Mouse (Mus musculus): Measurements from ENCODE around the gene Nr1d1. TPM values are rescaled to one million over a fixed set of nuclear protein-coding genes. Genes with fewer than 3 reads are reported as not detected.

Nr1d1 gene
- total and polyA plus RNA-seq, 3 experiments = 0.17 to 1.4 (median 0.25) TPM

DNA sequence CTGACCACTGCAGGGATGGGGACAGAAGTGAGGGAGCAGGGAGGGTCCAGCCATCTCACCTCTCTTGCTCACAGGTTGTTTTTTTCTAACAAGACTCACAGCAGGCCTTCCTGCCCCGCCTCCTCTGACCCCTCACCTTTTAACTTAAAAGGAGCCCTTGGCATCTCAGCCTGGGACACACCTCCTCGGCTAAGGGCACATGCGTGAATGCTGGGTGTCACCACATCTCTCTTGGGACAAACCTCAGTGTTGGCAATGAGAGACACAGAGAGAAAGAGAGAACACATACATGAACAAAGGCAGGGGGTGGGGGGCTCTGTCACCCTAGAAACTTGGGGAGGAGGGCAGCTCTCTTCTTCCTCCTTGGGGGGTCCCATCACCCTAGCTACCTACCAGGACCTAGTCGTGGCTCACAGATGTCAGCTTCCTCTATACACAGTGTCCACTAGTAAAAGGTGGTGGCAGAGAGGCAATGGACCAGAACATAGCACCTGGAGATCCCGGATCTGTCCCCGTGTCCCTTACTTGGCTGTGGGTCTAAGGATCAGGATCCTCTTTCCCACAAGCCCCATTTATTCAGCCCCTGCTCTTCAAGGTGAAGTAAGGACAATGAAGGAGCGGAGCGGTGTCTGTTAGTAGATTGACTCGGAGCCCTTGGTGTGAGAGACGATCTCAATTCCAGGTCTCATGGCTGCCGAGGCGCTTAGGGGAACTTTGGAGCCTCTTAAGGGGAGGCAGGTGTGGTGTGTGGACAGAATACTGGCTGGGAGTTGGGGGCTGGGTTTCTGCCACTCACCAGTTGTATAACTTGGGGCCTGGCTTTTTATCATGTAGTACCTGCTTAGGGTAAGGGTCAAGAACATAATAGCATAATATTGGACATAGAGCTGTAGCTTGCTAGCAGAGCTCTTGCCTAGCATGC lies 28.9 kb downstream of the Nr1d1 start:
- TF ChIP-seq BHLHE40 (IDR thresholded peaks at IDR 0.05; ENCODE audit: low read depth, low read length) (peak; percentile 20; the same call in 1 of the 2 replicates), HCFC1 (IDR thresholded peaks at IDR 0.05; ENCODE audit: low read depth, low read length) (no peak)
- Histone ChIP-seq H3K9ac (ENCODE audit: insufficient read depth, low read depth) (no peak overlapping the region), H3K4me2 (ENCODE audit: insufficient read depth, low read depth, poor library complexity, severe bottlenecking) (no peak overlapping the region), H3K4me3 (replicated peaks in 1 of 3; ENCODE audit: low read depth in 2 of 3, low read length in 2 of 3, poor library complexity in 1 of 3) (no peak overlapping the region), H3K27me3 (replicated peaks) (peaks cover 48% of the 10 kb centered on the region), H3K79me2 (replicated peaks; ENCODE audit: control insufficient read depth, extremely low read depth, insufficient read depth, poor library complexity, severe bottlenecking) (no peaks in the 10 kb centered on the region), H3K36me3 (replicated peaks in 1 of 2; ENCODE audit: control insufficient read depth in 1 of 2, insufficient read depth in 1 of 2, low read length in 1 of 2) (no peaks in the 10 kb centered on the region), H3K9me3 (replicated peaks; ENCODE audit: low read length) (no peaks in the 10 kb centered on the region), H3K27ac (ENCODE audit: insufficient read depth, low read depth) (no peak overlapping the region), H3K4me1 (ENCODE audit: control insufficient read depth in 1 of 2, insufficient read depth in 2 of 2) (peaks cover 35 to 39% of the 10 kb centered on the region in 2 experiments)
- DNase-seq (ENCODE audit: extremely low read depth) = no peak
- in situ Hi-C loops (cut with MboI; ENCODE audit: low pct_ligation_motif_present, low pct_unique_long_range_greater_than_20kb, low sequenced_read_pairs) = loop anchor here (5.0 kb wide), 1 partner anchor 36 kb away; no protein-coding TSS in a partner anchor
- dilution Hi-C loops (cut with MboI; ENCODE audit: extremely low pct_ligation_motif_present, extremely low pct_unique_long_range_greater_than_20kb, low sequenced_read_pairs) = no loop called here

DNA sequence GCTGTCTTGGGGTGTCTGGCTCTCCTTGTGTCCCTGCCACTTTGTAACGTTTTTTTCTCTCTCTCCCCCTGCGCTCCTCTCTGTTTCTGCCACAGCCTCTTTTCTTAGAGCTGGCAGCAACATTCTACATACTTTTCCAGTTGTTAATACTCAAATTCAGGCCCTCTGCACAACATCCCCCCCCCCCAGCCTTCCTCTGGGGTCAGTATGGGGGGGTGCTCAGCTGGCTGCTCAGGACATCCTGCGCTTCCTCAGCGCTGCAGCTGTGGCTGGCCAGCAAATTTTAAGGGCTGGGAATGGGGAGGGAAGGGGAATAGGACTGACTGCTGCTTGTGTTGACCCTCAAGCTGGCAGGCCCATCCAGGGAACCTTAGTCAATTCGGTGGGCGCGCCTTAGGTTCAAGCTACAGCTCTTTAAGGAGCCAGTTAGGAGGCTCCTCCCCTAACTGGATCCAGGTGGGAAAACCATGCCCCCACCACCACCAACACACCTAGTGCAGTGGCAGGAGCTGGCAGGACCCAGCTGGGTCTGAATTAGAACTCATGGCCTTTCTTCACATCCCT lies 30.6 kb downstream of the Nr1d1 start:
- Histone ChIP-seq H3K79me2 (replicated peaks; ENCODE audit: control insufficient read depth, extremely low read depth, insufficient read depth, poor library complexity, severe bottlenecking) (no peaks in the 10 kb centered on the region), H3K4me2 (ENCODE audit: insufficient read depth, low read depth, poor library complexity, severe bottlenecking) (no peak overlapping the region), H3K9me3 (replicated peaks; ENCODE audit: low read length) (no peaks in the 10 kb centered on the region), H3K36me3 (replicated peaks in 1 of 2; ENCODE audit: control insufficient read depth in 1 of 2, insufficient read depth in 1 of 2, low read length in 1 of 2) (no peaks in the 10 kb centered on the region), H3K4me1 (ENCODE audit: control insufficient read depth in 1 of 2, insufficient read depth in 2 of 2) (peaks cover 28 to 34% of the 10 kb centered on the region in 2 experiments), H3K27me3 (replicated peaks) (peaks cover 63% of the 10 kb centered on the region), H3K27ac (ENCODE audit: insufficient read depth, low read depth) (no peak overlapping the region), H3K9ac (ENCODE audit: insufficient read depth, low read depth) (no peak overlapping the region), H3K4me3 (replicated peaks in 1 of 3; ENCODE audit: low read depth in 2 of 3, low read length in 2 of 3, poor library complexity in 1 of 3) (no peak overlapping the region)
- no peak for TF ChIP-seq JUND (conservative IDR thresholded peaks at IDR 0.05; ENCODE audit: low read depth, low read length)
- no peak for TF ChIP-seq ETS1 (conservative IDR thresholded peaks at IDR 0.05; ENCODE audit: low read depth, low read length)
- no peak for TF ChIP-seq MAZ (IDR thresholded peaks at IDR 0.05; ENCODE audit: low read depth, low read length)
- no peak for TF ChIP-seq UBTF (IDR thresholded peaks at IDR 0.05; ENCODE audit: low read depth, low read length)
- no peak for TF ChIP-seq TCF12 (IDR thresholded peaks at IDR 0.05; ENCODE audit: low read depth, low read length)
- no peak for TF ChIP-seq JUN (IDR thresholded peaks at IDR 0.05; ENCODE audit: insufficient read depth, low read depth, low read length)
- TF ChIP-seq GABPA (IDR thresholded peaks at IDR 0.05; ENCODE audit: insufficient replicate concordance, low read depth, low read length) = no peak
- TF ChIP-seq MYC (IDR thresholded peaks at IDR 0.05; ENCODE audit: low read depth, low read length) = no peak
- no peak for DNase-seq (ENCODE audit: extremely low read depth)
- in situ Hi-C loops (cut with MboI; ENCODE audit: low pct_ligation_motif_present, low pct_unique_long_range_greater_than_20kb, low sequenced_read_pairs) = loop anchor here (5.0 kb wide), 1 partner anchor 38 kb away; no protein-coding TSS in a partner anchor
- dilution Hi-C loops (cut with MboI; ENCODE audit: extremely low pct_ligation_motif_present, extremely low pct_unique_long_range_greater_than_20kb, low sequenced_read_pairs) = no loop called here
